In the genomic region with DNA sequence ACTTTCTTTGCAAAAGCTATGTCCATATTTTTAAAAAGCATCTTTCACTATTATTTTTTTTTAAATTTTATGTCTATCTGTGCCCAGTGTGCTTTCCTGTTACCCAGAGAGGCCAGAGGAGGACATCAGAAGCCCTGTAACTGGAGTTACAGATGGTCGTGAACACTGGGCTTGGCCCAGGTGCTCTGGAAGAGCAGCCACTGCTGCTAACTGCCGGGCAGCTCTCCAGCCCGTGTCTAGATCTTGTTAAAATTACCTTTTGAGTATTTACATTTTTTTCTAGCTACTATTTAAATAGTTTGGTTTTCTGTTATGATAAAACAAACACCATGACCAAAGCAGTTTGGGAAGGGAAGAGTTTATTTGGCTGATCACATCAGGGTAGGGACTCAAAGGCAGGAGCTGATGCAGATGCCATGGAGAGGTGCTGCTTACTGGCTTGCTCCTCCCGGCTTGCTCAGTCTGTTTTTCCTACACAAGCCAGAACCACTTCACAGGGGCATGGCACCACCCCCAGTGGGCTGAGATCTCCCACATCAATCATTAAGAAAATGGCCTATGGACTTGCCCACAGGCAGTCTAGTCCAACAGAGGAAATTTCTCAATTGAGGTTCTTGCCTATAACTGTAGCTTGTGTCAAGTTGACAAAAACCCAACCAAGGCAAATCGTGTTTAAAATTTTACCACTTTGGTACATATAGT, we compare ENCODE assay signal across 15 mouse cellular contexts. TPM values are rescaled to one million over a fixed set of nuclear protein-coding genes. Genes with fewer than 3 reads are reported as not detected.
DNase-seq lines count a peak whose midpoint lies in the region; TF ChIP-seq lines count a peak whose summit lies in the region.
"Had no signal": no experiment of that assay in that cellular context is flagged by ENCODE, and none has a peak within 500 bp of the region (broad histone marks: within the 10 kb centered on the region; RNA-seq: fewer than 3 reads in every experiment).

No protein-coding gene starts in this region.

- TF ChIP-seq POLR2A in heart, adult 2 months (IDR thresholded peaks at IDR 0.05; ENCODE audit: insufficient read depth, low read depth, low read length) = no peak

- H3K79me2 ChIP-seq in heart, adult 2 months (replicated peaks; ENCODE audit: control insufficient read depth, insufficient read depth, low read length) = no peaks in the 10 kb centered on the region; the same call in none of the 2 replicates

- DNase-seq in cerebellum, adult 18-20 months = peak; percentile 46 to 57
- no peak for DNase-seq in cerebellum, adult 8-10 months
- DNase-seq in heart, adult 2 months = no peak
- DNase-seq in heart, embryonic 10.5 days (ENCODE audit: low spot score) = no peak
- DNase-seq in kidney, adult 9 months = peak; percentile 63
- no peak for DNase-seq in kidney, postnatal 14 days
- peak; percentile 57 for DNase-seq in brain, adult 2 months (ENCODE audit: low read depth, low spot score)
- DNase-seq: adrenal gland, postnatal 14 days; gastrocnemius, postnatal 25 days; heart, postnatal 10 days; heart, postnatal 4 days had no signal

- H3K27me3 ChIP-seq in heart, adult 2 months (ENCODE audit: control insufficient read depth, insufficient read depth, low read length) = no peaks in the 10 kb centered on the region
- H3K27me3 ChIP-seq in heart, embryonic 10.5 days (ENCODE audit: insufficient read depth, poor library complexity, severe bottlenecking) = no peaks in the 10 kb centered on the region
- H3K27me3 ChIP-seq: embryonic facial prominence, embryonic 13.5 days; forebrain, embryonic 12.5 days; hindbrain, embryonic 12.5 days; Patski had no signal

- H3K9me3 ChIP-seq in heart, embryonic 10.5 days = no peaks in the 10 kb centered on the region
- H3K9me3 ChIP-seq: forebrain, embryonic 12.5 days; hindbrain, embryonic 12.5 days had no signal

- no peak for TF ChIP-seq EP300 in heart, adult 2 months (IDR thresholded peaks at IDR 0.05; ENCODE audit: insufficient read depth, low read depth, low read length)

- peaks cover 8% of the 10 kb centered on the region for H3K36me3 ChIP-seq in heart, adult 2 months (ENCODE audit: control insufficient read depth, insufficient read depth, low read length)
- H3K36me3 ChIP-seq in heart, embryonic 10.5 days = peaks cover 53% of the 10 kb centered on the region

- H3K9ac ChIP-seq in heart, adult 2 months (ENCODE audit: low read depth, low read length) = no peak overlapping the region
- H3K9ac ChIP-seq: embryonic facial prominence, embryonic 13.5 days; forebrain, embryonic 12.5 days; hindbrain, embryonic 12.5 days had no signal

- H3K27ac ChIP-seq in heart, adult 2 months = no peak overlapping the region
- H3K27ac ChIP-seq in heart, embryonic 10.5 days = no peak overlapping the region
- H3K27ac ChIP-seq: embryonic facial prominence, embryonic 13.5 days; forebrain, embryonic 12.5 days; hindbrain, embryonic 12.5 days had no signal

- TF ChIP-seq CTCF in heart, adult 2 months (IDR thresholded peaks at IDR 0.05) = peak; percentile 21; the same call in 1 of the 2 replicates

- intact Hi-C loops in heart, adult 2 months (cut with DNase I) = loop anchor here (5.0 kb wide), 1 partner anchor 121 kb away; a partner anchor contains a TSS

- peaks cover 3% of the 10 kb centered on the region for H3K4me1 ChIP-seq in heart, adult 2 months (ENCODE audit: control insufficient read depth, insufficient read depth, low read length)
- peaks cover 17% of the 10 kb centered on the region for H3K4me1 ChIP-seq in heart, embryonic 10.5 days
- H3K4me1 ChIP-seq: forebrain, embryonic 12.5 days had no signal

- no peak overlapping the region for H3K4me3 ChIP-seq in heart, adult 2 months
- H3K4me3 ChIP-seq in heart, embryonic 10.5 days = no peak overlapping the region
- H3K4me3 ChIP-seq: embryonic facial prominence, embryonic 13.5 days; forebrain, embryonic 12.5 days; hindbrain, embryonic 12.5 days had no signal

- WGBS in heart, adult 2 months = 73% methylated on average over 5 of the region's 5 CpGs
- 83% methylated on average over 5 of the region's 5 CpGs for WGBS in heart, embryonic 10.5 days

RNA-seq across cellular contexts. Expression of a gene that starts 16.7 kb away (rescaled TPM):
- total RNA-seq in heart, adult 2 months (2021) = 10 to 100 TPM; 25.6 to 25.9 TPM
- 17.9 and 30.0 TPM in 2 replicates for polyA plus RNA-seq in heart, adult 2 months (2012; rRNA removed)
- 181 and 184 TPM in 2 replicates for polyA plus RNA-seq in heart, embryonic 10.5 days (2016; fragmentation: Nextera tagmentation; extraction: Ambion mirVana)

Comparison
In these comparisons a context has a peak if more than half of its experiments do, and no peak if none do; other contexts are left out.
1. DNase-seq: peak in cerebellum, adult 18-20 months (2 of 2), kidney, adult 9 months (single experiment) and brain, adult 2 months (single experiment); none in cerebellum, adult 8-10 months (single experiment), heart, adult 2 months (0 of 2), heart, embryonic 10.5 days (single experiment) and kidney, postnatal 14 days (single experiment).